Mouse (Mus musculus) large intestine, adult 2 months (tissue): Measurements from ENCODE around the gene Olfr611. TPM values are rescaled to one million over a fixed set of nuclear protein-coding genes. Genes with fewer than 3 reads are reported as not detected.
"Not testable (repeated sequence)": the region's sequence is repeated elsewhere in the genome, so short reads cannot be mapped to it uniquely, and the experiment has no call there.

ENCODE experiments used
- DNase-seq: peaks from one replicate; pipeline ENCODE4 v3.0.0-alpha.2; 2012; ENCODE audit warnings: low read depth, low spot score
- WGBS: fragments of 180-500 bp; shearing (Covaris S2); methylation state at CpG from one replicate; pipeline ENCODE4 v1.1.7; 2018; 5-methylcytosine and 5-hydroxymethylcytosine counted together
- polyA plus RNA-seq: library from polyadenylated mRNA; depleted of rRNA; stranded (reverse); fragments of >200 nt; gene quantifications from 2 replicates; pipeline ENCODE4 v1.2.3, GENCODE M21; 2012; rRNA removed

The Olfr611 gene
- not detected in 2 replicates for polyA plus RNA-seq

DNA sequence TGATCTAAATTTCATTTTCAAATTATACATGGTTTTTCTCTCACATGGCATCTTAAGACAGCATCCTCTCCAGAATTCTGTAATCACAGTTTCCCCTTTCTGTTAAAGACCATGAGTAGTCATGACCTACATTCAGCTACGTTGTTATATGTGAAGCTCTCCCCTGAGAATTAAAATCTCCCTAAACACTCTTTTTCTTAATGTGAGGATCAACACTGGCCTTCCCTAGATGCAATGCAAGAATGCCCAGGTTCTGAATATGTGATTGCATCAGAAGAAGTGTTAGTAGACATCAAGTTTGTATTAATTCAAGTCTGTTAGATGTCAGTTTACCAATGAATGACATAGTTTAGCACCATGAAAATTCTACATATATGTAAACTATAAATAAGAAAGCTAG, at the start of gene Olfr611:
Gene Olfr611 (minus strand): TSS at position 101 of the 400 bp plus-strand sequence.
- DNase-seq, result not testable (repeated sequence)
- 44% methylated on average over 1 of the region's 1 CpGs for WGBS

DNA sequence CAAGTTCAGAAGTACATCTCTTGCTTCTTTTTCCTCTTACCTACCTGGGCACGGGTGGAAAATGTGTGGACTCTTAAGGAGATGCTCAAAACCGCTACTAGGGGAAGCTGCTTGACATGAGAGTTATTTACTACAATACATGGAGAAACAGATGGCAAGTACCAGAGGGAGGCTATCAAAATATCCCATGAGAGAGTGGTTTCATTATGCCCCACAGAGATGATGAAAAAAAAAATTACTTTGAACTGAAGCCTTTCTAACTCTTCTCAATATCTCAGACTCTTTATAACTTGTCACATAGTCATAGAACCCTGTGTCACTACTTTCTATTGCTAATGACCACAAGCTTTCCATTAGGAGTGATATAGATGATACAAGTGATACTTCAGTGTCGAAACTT, 48.4 kb upstream of the Olfr611 start, which contains the start of gene Olfr616:
Gene Olfr616 (minus strand): TSS at position 101 of the 400 bp plus-strand sequence.
- 68% methylated on average over 3 of the region's 3 CpGs for WGBS

DNA sequence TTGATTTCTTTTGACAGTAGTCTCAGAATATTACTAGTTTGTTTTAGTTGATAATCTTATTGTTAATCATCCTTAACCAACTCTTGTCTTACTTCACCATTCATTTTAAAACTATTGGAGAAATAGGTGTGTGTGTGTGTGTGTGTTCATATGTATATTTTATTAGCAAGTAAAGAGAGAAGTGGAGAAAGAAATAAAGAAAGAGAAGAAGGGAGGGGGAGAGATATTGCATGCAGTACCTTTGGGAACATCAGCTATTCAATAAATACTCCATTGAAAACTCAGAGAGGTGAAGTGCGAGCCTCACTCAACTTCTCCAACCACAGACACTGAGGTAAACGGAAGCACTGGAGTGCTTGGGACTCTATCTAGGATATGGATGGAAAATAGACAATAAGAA, 35.1 kb upstream of the Olfr611 start, which contains the start of gene Olfr615:
Gene Olfr615 (plus strand): TSS at position 301 of the 400 bp plus-strand sequence.
- DNase-seq, result no peak
- 83% methylated on average over 2 of the region's 2 CpGs for WGBS

More for the DNA sequence above, 48.4 kb upstream of the Olfr611 start, which contains the start of gene Olfr616:
- no peak for DNase-seq

DNA sequence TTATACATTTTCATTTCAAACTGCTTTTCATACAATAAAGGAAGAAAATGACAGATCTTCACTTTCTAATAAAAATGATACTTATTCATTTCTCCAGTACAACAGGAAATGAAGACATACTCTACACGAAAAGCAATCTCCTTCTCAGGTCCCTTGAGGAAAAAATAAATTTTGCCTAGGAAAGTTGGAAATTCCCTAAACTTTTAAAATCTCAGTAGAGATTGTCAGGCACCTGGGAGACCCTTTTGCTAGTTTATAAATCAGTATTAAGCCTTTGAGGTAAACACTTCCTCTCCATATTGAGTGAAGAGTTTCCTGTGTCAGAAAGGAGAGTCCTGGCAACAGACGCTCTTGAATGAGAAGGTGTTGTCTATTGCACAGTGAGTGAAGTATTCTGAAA, 27.1 kb upstream of the Olfr611 start, which contains the start of gene Olfr613:
Gene Olfr613 (plus strand): TSS at position 301 of the 400 bp plus-strand sequence.
- WGBS, result 74% methylated on average over 2 of the region's 2 CpGs
- no peak for DNase-seq

DNA sequence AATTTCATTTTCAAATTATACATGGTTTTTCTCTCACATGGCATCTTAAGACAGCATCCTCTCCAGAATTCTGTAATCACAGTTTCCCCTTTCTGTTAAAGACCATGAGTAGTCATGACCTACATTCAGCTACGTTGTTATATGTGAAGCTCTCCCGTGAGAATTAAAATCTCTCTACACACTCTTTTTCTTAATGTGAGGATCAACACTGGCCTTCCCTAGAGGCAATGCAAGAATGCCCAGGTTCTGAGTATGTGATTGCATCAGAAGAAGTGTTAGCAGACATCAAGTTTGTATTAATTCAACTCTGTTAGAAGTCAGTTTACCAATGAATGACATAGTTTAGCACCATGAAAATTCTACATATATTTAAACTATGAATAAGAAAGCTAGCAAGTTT, 22.0 kb upstream of the Olfr611 start, which contains the start of gene Olfr612:
Gene Olfr612 (minus strand): TSS at position 101 of the 400 bp plus-strand sequence.
- 84% methylated on average over 2 of the region's 2 CpGs for WGBS
- not testable (repeated sequence) for DNase-seq

DNA sequence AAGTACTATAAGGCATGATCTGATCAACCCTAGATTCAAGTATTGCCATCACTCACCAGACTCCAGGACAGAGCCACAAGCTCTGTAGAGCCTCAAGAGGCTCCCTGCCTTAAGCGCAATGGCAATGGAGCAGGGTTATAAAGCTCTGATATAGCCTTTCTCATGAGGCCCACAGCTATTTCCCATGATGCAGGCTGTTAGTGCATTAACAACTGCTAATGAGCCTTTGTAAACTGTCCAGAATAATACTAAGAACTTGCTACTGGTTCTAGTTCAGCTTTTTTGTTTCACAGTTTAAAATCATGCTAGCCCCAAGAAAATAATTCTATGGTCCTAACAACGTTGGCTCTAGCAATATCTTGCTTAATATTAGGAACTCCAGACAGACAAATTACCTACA, 8.6 kb downstream of the Olfr611 start, which contains the start of gene Olfr610:
Gene Olfr610 (minus strand): TSS at position 101 of the 400 bp plus-strand sequence.
- DNase-seq, result no peak

DNA sequence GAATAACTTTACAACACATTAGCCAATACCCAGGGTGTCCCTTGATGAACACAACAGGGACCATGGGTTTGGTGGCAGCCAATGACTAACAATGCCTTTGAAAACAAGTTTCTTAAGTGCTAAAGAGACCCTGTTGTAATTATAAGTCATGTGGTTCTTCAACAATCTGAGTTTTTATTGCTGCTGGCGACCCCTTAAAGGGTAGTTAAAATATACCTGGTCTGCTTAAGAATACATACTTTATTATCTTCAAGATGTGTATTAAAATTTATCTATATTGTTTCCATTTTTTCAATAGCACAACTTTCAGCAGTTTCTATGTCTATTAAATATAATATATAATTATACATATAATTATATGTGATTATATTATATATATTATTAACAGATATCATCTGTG, 22.7 kb downstream of the Olfr611 start, which contains the start of gene Olfr609:
Gene Olfr609 (minus strand): TSS at position 101 of the 400 bp plus-strand sequence.
- 40% methylated on average over 1 of the region's 1 CpGs for WGBS
- DNase-seq, result no peak

More for the DNA sequence above, 8.6 kb downstream of the Olfr611 start, which contains the start of gene Olfr610:
- 77% methylated on average over 2 of the region's 2 CpGs for WGBS

DNA sequence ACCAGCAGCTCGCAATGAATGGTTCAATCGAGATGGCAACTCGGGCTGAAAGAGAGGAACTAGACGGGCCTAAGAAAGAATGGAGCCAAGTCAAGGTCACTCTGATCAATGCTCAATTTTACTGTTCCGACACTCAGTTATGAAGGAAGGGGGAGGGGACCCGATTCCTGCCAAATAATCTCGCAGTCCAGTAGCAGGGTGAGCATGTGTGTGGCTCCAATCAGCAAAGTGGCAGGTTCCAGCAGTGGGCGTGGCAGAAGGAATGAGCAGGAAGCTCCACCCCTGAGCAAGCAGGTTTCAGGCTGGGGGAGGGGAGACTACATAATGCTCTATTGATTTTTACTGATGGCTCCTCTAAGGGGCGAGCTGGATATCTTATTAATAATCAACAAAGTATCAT, 43.5 kb downstream of the Olfr611 start:
- DNase-seq, result not testable (repeated sequence)
- WGBS, result 83% methylated on average over 9 of the region's 9 CpGs

DNA sequence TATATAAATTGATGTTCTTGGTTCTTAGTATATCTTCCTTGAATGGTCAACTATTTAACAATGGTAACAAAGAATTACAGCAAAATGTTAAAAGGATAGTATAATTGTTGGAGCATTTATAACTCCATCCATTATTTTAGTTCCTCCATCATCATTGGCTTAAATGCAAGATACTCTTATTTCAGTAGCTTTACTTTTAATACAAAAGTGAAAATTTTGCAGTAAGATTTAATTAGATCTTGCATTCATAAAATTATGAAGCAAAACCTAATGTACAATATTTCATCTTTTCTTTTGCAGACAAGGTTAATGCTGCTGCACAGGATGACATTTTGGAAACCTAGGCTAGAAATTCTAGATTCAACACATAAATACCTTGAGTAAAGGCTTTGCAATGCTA, 51.1 kb downstream of the Olfr611 start, which contains the start of gene Olfr608:
Gene Olfr608 (plus strand): TSS at position 301 of the 400 bp plus-strand sequence.
- no peak for DNase-seq

Other genes starting within 250 kb of the Olfr611 start
- not detected in 2 replicates for gene Olfr596, start 215.2 kb downstream of the Olfr611 start, polyA plus RNA-seq
- not detected in 2 replicates for gene Olfr597, start 204.5 kb downstream of the Olfr611 start, polyA plus RNA-seq
- not detected in 2 replicates for gene Olfr598, start 197.3 kb downstream of the Olfr611 start, polyA plus RNA-seq
- gene Olfr599, start 184.9 kb downstream of the Olfr611 start, polyA plus RNA-seq, result not detected in 2 replicates
- not detected in 2 replicates for gene Olfr600, start 171.2 kb downstream of the Olfr611 start, polyA plus RNA-seq
- not detected in 2 replicates for gene Olfr601, start 158.2 kb downstream of the Olfr611 start, polyA plus RNA-seq
- gene Olfr603, start 134.7 kb downstream of the Olfr611 start, polyA plus RNA-seq, result not detected in 2 replicates
- not detected in 2 replicates for gene Usp17lc, start 105.8 kb downstream of the Olfr611 start, polyA plus RNA-seq
- not detected in 2 replicates for gene Olfr605, start 75.4 kb downstream of the Olfr611 start, polyA plus RNA-seq
- not detected in 2 replicates for gene Olfr606, start 71.8 kb downstream of the Olfr611 start, polyA plus RNA-seq
- gene Olfr607, start 56.7 kb downstream of the Olfr611 start, polyA plus RNA-seq, result not detected in 2 replicates
- not detected in 2 replicates for gene Olfr608, start 51.0 kb downstream of the Olfr611 start, polyA plus RNA-seq
- not detected in 2 replicates for gene Olfr609, start 22.8 kb downstream of the Olfr611 start, polyA plus RNA-seq
- not detected in 2 replicates for gene Olfr610, start 8.7 kb downstream of the Olfr611 start, polyA plus RNA-seq
- gene Olfr612, start 21.9 kb upstream of the Olfr611 start, polyA plus RNA-seq, result not detected in 2 replicates
- gene Olfr613, start 27.2 kb upstream of the Olfr611 start, polyA plus RNA-seq, result not detected in 2 replicates
- gene Olfr615, start 35.2 kb upstream of the Olfr611 start, polyA plus RNA-seq, result not detected in 2 replicates
- gene Olfr616, start 48.3 kb upstream of the Olfr611 start, polyA plus RNA-seq, result not detected in 2 replicates
- gene Olfr617, start 52.2 kb upstream of the Olfr611 start, polyA plus RNA-seq, result not detected in 2 replicates
- gene Olfr618, start 69.3 kb upstream of the Olfr611 start, polyA plus RNA-seq, result not detected in 2 replicates
- not detected in 2 replicates for gene Olfr619, start 79.7 kb upstream of the Olfr611 start, polyA plus RNA-seq
- gene Olfr620, start 91.7 kb upstream of the Olfr611 start, polyA plus RNA-seq, result not detected in 2 replicates
- not detected in 2 replicates for gene Olfr622, start 121.9 kb upstream of the Olfr611 start, polyA plus RNA-seq
- gene Olfr623, start 142.9 kb upstream of the Olfr611 start, polyA plus RNA-seq, result not detected in 2 replicates
- gene Olfr624, start 150.3 kb upstream of the Olfr611 start, polyA plus RNA-seq, result not detected in 2 replicates
- gene Olfr625-ps1, start 161.9 kb upstream of the Olfr611 start, polyA plus RNA-seq, result not detected in 2 replicates
- not detected in 2 replicates for gene Olfr243, start 193.8 kb upstream of the Olfr611 start, polyA plus RNA-seq
- gene Olfr628, start 209.5 kb upstream of the Olfr611 start, polyA plus RNA-seq, result not detected in 2 replicates
- gene Olfr629, start 224.1 kb upstream of the Olfr611 start, polyA plus RNA-seq, result not detected in 2 replicates
- not detected in 2 replicates for gene Olfr630, start 236.5 kb upstream of the Olfr611 start, polyA plus RNA-seq